Mouse (Mus musculus): ENCODE results near the gene Fam129a.

DNA sequence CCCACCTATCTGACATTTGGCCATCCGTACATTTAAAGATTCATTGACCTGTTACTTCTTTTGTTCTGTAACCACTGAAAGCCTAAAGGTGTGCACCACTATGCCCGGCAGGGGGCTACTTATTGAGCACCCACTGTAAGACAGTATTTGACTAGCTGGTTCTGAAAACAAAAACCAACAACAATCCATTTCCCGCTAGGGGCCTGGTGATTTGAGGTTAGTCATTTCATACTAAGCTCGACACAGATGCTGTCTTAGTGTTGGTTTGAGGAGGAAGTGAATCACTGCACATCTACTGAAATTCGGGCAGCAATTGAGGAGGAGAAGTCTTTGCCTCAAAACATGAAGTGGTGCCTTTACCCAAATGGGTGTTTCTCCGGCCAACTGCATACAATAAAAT, 89.9 kb downstream of the Fam129a start:
- TF ChIP-seq CTCF (IDR thresholded peaks at IDR 0.05) = no peak
- no peak for TF ChIP-seq EP300 (IDR thresholded peaks at IDR 0.05)

Measured in lung, postnatal 0 days (tissue).